Mouse (Mus musculus) embryonic facial prominence, embryonic 11.5 days (tissue): ENCODE data around the gene Tarbp1. TPM values are rescaled to one million over a fixed set of nuclear protein-coding genes. Genes with fewer than 3 reads are reported as not detected.
A peak's percentile ranks its signal among the peaks of the same experiment; 100 is the strongest.
"Not testable (repeated sequence)": the region's sequence is repeated elsewhere in the genome, so short reads cannot be mapped to it uniquely, and the experiment has no call there.

Experiments used
- ATAC-seq: fragments of 200-750 bp; cut with Nextera tagmentation; replicated peaks from 2 replicates; pipeline ENCODE4 v1.8.0; 2017; ENCODE audit warnings: low read depth; ENCODE audit not compliant: insufficient number of reproducible peaks, low FRiP score, low TSS enrichment
- DNase-seq: peaks from one replicate; pipeline ENCODE4 v3.0.0-alpha.2; 2015; ENCODE audit warnings: low spot score
- H3K27ac ChIP-seq: fragments of 300-500 bp; sonication (generic); replicated peaks from 2 replicates; pipeline ENCODE4 v1.5.1; 2014; ENCODE audit warnings: mild to moderate bottlenecking, low read depth, low read length, control low read depth
- H3K27me3 ChIP-seq: fragments of 300-500 bp; sonication (generic); 2 replicates; pipeline ENCODE4 v1.6.1; 2014; ENCODE audit warnings: mild to moderate bottlenecking, low read length, moderate library complexity, mixed read lengths; ENCODE audit not compliant: control insufficient read depth, insufficient read depth
- H3K36me3 ChIP-seq: fragments of 300-500 bp; sonication (generic); replicated peaks from 2 replicates; pipeline ENCODE4 v1.6.1; 2014; ENCODE audit warnings: low read depth, mild to moderate bottlenecking, low read length, moderate library complexity, mixed read lengths; ENCODE audit not compliant: control insufficient read depth, insufficient read depth
- H3K4me1 ChIP-seq: fragments of 300-500 bp; sonication (generic); 2 replicates; pipeline ENCODE4 v1.6.1; 2014; ENCODE audit warnings: low read length, mixed read lengths; ENCODE audit not compliant: control insufficient read depth, insufficient read depth
- H3K4me2 ChIP-seq: fragments of 300-500 bp; sonication (generic); 2 replicates; pipeline ENCODE4 v1.6.1; 2014; ENCODE audit warnings: low read depth, mild to moderate bottlenecking, control low read depth, low read length, moderate library complexity
- H3K4me3 ChIP-seq: fragments of 300-500 bp; sonication (generic); 2 replicates; pipeline ENCODE4 v1.5.1; 2014; ENCODE audit warnings: low read depth, low read length, control low read depth
- H3K9ac ChIP-seq: fragments of 300-500 bp; sonication (generic); replicated peaks from 2 replicates; pipeline ENCODE4 v1.6.1; 2014; ENCODE audit warnings: mild to moderate bottlenecking, control low read depth, low read length
- H3K9me3 ChIP-seq: fragments of 300-500 bp; sonication (generic); replicated peaks from 2 replicates; pipeline ENCODE4 v1.6.1; 2016; ENCODE audit warnings: mild to moderate bottlenecking, low read length, inconsistent platforms, mixed read lengths; ENCODE audit not compliant: control insufficient read depth
- WGBS: fragments of 180-500 bp; shearing (Covaris S2); extraction: QIAGEN DNeasy Blood & Tissue Kit; methylation state at CpG from one replicate; pipeline ENCODE4 v1.1.7; 2014; 5-methylcytosine and 5-hydroxymethylcytosine counted together
- polyA plus RNA-seq: library from polyadenylated mRNA; unstranded; fragments of >200 nt; fragmentation: Nextera tagmentation; extraction: Ambion mirVana; gene quantifications from 2 replicates; pipeline ENCODE4 v1.2.1, GENCODE M21; 2014

Tarbp1 gene
- polyA plus RNA-seq, 1 experiment from 2014 or later: 3.4 TPM

GRCm38 (mm10) chr8:126480366-126480765 lies 5.5 kb upstream of the Tarbp1 start:
- Histone ChIP-seq H3K27ac (no peak overlapping the region), H3K4me2 (no peak overlapping the region), H3K4me1 (no peaks in the 10 kb centered on the region), H3K9ac (no peak overlapping the region), H3K4me3 (no peak overlapping the region), H3K27me3 (no peaks in the 10 kb centered on the region), H3K36me3 (no peaks in the 10 kb centered on the region), H3K9me3 (no peaks in the 10 kb centered on the region)
- 78% methylated on average over 2 of the region's 2 CpGs for WGBS
- DNase-seq (no peak), ATAC-seq (no peak)

GRCm38 (mm10) chr8:126478714-126479113 lies 3.8 kb upstream of the Tarbp1 start:
- WGBS: 62% methylated on average over 3 of the region's 3 CpGs
- H3K4me3 ChIP-seq: no peak overlapping the region
- ATAC-seq (no peak), DNase-seq (no peak)
- H3K27ac ChIP-seq: no peak overlapping the region
- no peaks in the 10 kb centered on the region for H3K4me1 ChIP-seq
- no peaks in the 10 kb centered on the region for H3K27me3 ChIP-seq
- H3K36me3 ChIP-seq: no peaks in the 10 kb centered on the region
- no peak overlapping the region for H3K9ac ChIP-seq
- no peaks in the 10 kb centered on the region for H3K9me3 ChIP-seq
- H3K4me2 ChIP-seq: no peak overlapping the region

DNA sequence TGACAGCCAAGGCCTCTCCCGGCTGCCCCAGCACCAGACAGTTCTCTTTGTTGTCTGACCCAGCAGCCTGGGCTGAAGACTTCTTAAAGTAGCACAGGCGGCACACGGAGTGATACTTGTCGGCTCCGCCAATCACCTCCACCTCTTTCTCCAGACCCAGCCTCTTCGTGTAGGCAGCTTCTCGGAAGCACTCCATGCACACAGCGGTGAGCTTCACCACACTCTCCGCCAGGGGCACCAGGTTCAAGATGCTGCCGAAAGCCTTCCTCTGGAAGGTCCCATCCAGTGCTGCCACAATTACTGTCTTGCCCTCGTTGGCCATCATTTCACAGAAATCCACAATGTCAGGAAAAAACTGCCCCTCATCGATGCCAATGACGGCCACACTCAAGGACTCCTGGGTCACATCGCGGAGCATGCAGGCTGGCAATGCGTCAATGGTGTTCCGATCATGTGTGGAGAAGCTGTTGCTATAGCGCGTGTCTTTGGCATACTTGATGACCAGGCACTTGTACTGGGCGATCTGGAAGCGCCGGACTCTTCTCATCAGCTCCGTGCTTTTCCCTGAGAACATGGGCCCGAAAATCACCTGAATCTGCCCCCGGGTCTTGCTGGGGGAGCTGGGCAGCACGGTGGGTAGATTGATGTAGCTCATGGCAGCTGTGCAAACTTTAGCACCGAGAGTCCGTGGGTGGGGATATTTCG lies 1.4 kb upstream of the Tarbp1 start:
- H3K9me3 ChIP-seq, H3K4me1 ChIP-seq, H3K27me3 ChIP-seq, H3K36me3 ChIP-seq, DNase-seq, ATAC-seq, H3K4me3 ChIP-seq, H3K9ac ChIP-seq, H3K27ac ChIP-seq, H3K4me2 ChIP-seq: not testable (repeated sequence)
- WGBS: 47% methylated on average over 29 of the region's 29 CpGs

- not testable (repeated sequence) for H3K9me3 ChIP-seq, H3K27me3 ChIP-seq, H3K4me2 ChIP-seq, H3K4me1 ChIP-seq, H3K36me3 ChIP-seq, ATAC-seq, H3K9ac ChIP-seq, H3K4me3 ChIP-seq, H3K27ac ChIP-seq, DNase-seq
- 45% methylated on average over 8 of the region's 8 CpGs for WGBS
These were observed 873 bp upstream of the Tarbp1 start for GRCm38 (mm10) chr8:126475738-126476137.

DNA sequence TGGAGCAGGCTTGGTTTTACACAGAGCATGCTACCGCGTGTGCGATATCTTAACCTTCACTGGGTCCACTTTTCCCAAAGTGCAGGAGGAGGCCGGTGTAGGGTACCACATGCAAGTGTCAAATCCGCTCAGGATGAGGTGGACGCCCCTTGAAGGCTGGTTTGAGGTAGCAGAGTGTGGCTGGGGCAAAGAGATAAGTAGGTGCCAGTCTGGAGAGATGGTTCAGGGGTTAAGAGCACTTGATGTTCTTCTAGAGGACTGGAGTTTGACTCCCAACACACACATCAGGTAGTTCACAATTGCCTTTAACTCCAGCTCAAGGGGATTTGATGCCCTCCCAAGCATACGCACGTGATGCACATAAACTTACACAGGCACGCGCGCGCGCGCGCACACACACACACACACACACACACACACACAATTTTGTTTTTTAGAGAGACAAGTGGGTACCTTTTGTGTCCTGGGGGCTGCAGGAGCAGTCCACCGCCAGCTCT lies 1.0 kb downstream of the Tarbp1 start:
- Histone ChIP-seq H3K9ac (peak overlapping the region; percentile 74), H3K27ac (no peak overlapping the region), H3K36me3 (no peaks in the 10 kb centered on the region), H3K4me2 (peak overlapping the region; percentile 82), H3K4me3 (peak overlapping the region; percentile 88), H3K27me3 (no peaks in the 10 kb centered on the region), H3K4me1 (no peaks in the 10 kb centered on the region), H3K9me3 (no peaks in the 10 kb centered on the region)
- 15% methylated on average over 16 of the region's 16 CpGs for WGBS
- DNase-seq (no peak), ATAC-seq (no peak)

DNA sequence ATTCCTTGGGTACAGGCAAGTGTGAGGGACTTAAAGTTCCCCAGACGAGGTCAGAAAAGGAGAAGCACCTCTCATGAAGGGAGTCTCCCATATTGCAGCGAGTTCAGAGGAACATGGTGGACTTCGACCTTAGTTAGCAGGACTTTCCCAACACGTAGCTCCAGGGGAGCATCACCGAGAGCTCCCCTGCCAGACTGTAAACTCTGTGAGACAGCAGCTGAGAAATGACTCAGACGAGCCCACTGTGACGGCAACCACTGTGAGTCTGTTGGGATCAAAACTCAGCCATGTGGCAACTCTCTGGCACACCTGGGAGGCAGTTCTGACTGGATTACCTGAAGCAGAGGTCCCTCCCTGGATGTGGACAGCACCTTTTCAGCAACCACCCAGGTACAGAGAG lies 10.8 kb downstream of the Tarbp1 start:
- no peak overlapping the region for H3K4me2 ChIP-seq
- 79% methylated on average over 7 of the region's 7 CpGs for WGBS
- DNase-seq (no peak), ATAC-seq (no peak)
- H3K27me3 ChIP-seq: no peaks in the 10 kb centered on the region
- H3K9me3 ChIP-seq: no peaks in the 10 kb centered on the region
- H3K27ac ChIP-seq: no peak overlapping the region
- H3K4me3 ChIP-seq: no peak overlapping the region
- no peak overlapping the region for H3K9ac ChIP-seq
- H3K36me3 ChIP-seq: no peaks in the 10 kb centered on the region; the same call in 1 of the 2 replicates
- no peaks in the 10 kb centered on the region for H3K4me1 ChIP-seq

DNA sequence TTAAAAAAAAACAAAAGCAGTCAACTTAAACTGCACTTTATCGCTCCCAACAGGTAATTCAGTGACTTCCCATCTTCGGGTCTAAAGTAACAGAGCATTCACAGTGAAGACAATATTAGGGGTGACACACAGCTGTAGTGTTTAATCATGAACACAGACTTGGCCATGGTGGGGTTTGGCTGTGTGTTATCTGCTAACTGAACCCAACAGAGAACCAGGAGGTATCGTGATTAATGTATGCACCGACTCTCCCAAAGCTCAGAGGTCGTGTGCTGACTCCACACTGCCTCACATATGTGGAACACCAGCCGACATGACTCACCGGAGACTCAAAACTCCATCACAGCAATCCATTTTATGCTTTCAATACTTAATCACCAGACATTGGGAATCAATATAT lies 13.1 kb downstream of the Tarbp1 start:
- no peaks in the 10 kb centered on the region for H3K27me3 ChIP-seq
- H3K9ac ChIP-seq: no peak overlapping the region
- no peaks in the 10 kb centered on the region; the same call in 1 of the 2 replicates for H3K36me3 ChIP-seq
- ATAC-seq (no peak), DNase-seq (no peak)
- WGBS: 88% methylated on average over 7 of the region's 7 CpGs
- H3K4me1 ChIP-seq: no peaks in the 10 kb centered on the region
- H3K27ac ChIP-seq: no peak overlapping the region
- no peaks in the 10 kb centered on the region for H3K9me3 ChIP-seq
- no peak overlapping the region for H3K4me3 ChIP-seq
- no peak overlapping the region for H3K4me2 ChIP-seq

DNA sequence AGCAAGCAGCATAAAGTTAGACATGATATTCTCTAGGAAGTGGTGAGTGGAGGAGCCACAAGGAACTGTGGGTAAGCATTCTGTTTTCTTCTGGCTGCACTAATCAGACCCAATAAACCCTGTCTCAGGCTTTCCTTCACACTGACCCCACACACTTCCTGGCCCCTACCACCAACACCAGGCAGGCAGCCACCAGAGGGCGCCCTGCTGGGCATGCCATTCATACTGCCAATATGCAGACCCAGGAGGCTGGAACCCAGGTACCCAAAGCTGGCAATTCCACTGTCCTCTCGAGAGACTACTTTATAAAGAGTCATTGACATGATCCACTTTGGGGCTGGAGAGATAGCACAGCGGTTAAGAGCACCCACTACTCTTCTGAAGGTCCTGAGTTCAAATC lies 14.6 kb downstream of the Tarbp1 start:
- Histone ChIP-seq H3K9ac (no peak overlapping the region), H3K9me3 (no peaks in the 10 kb centered on the region), H3K4me1 (no peaks in the 10 kb centered on the region), H3K27ac (no peak overlapping the region), H3K36me3 (no peaks in the 10 kb centered on the region; the same call in 1 of the 2 replicates), H3K4me2 (no peak overlapping the region), H3K4me3 (no peak overlapping the region), H3K27me3 (no peaks in the 10 kb centered on the region)
- DNase-seq: peak; percentile 26
- no peak for ATAC-seq
- WGBS: 59% methylated on average over 3 of the region's 3 CpGs
